Mouse (Mus musculus): Measurements from ENCODE around the gene Pla2g15.

Pla2g15 gene

DNA sequence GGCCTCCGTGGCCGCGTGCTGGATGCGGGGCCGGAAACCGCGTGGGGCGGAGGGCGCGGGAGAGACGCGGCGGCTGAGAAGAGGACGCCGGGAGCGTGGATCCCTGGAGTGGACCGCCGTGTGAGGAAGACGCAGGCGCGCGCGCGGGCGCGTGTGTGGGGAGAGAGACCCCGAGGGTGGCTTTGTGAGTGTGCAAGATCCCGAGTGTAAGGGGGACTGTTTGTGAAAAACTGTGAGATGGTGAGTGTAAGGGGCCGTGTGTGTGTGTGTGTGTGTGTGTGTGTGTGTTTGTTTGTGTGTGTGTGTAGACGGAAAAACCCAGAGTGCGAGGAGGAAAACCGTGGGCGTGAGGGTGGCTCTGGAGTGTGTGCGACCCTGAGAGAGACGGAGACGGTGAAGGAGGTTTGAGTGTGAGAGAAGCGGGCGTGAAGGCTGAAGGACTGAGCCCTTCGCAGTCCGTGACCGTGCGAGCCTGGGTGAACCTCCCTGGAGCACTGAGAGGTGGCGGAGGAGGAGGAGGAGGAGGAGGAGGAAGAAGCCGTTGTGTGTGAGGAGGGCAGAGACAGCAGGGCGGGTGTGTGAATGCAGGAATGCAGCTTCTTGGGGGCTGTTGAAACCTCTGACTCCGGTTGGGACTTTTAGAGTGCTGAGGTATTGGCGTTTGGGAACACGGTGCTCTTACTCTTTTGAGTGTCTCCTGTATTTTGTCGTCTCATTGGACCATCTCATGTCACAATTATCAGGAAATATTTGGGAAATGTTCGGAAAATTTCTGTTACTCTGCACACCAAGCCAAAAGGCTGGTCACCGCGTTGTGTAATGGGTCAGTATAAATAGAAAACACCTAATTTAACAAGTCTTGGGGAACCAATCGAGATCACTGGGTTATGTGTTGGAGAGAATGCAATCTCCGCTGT lies 19.1 kb downstream of the Pla2g15 start:
- peak; percentile 50 to 82 for DNase-seq (ENCODE audit: low spot score in 2 of 2)

DNA sequence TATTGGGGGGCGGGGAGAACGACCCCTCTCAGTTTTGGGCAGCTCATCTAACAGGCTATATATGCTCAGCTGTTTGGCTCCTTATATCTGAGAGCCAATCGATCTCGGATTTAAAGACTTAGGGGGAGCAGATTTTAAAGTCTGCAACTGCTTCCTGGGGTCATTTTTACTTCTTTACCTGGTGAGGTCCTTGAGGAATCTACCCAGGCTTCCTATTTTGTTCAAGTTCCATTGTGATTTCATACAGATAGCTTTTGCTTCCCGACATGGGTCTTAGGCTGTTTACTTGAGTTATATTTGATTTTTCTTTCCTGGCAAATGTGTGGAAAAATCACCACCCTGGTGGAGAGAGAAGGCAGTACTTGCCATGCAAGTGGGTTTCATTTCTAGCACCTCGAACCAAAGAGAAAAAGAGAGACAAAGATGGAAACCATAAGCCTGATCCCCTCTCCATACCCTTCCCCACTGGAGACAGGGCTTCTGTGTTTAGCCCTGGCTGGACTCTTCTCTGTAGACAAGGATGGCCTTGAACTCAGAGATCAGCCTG lies 19.8 kb downstream of the Pla2g15 start:
- no peak for DNase-seq (ENCODE audit: low spot score in 2 of 2)

DNA sequence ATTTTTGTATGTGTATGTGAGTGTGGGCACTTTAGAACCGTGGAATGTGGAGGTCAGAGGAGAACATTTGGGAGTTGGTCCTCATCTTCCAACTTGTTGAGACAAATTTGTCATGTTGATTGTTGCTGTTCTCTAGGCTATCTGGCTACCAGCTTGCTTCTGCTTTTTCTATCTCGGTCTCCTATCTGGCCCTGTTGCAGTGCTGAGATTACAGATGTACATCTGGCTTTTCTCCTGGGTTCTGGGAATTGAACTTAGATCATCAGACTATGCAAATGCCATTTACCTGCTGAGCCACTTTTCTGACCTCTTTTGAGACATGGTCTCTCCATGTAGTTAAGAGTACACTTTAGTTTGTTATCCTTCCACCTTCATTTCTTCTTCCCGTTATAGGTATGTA lies 23.4 kb downstream of the Pla2g15 start:
- DNase-seq (ENCODE audit: low spot score in 2 of 2) = no peak

DNA sequence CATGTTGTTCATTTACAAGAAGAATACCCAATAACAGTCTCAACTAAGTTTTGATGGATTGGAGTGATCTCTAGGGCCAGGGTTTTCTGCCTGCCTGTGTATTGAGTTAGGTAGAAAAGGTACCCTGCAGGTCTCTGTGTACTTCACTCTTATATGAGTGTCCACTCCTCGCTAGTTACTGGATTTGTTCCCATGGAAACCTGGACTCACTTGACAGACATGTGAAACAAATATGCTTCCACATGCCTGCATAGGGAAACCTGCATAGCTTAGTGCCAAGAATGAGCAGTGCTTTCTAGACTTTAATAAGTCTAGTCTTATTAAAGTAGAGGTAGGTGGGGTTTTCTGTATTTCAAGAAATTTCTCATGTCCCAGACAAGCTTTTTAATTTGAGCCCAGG lies 26.7 kb downstream of the Pla2g15 start:
- DNase-seq (ENCODE audit: low spot score in 2 of 2) = no peak

DNA sequence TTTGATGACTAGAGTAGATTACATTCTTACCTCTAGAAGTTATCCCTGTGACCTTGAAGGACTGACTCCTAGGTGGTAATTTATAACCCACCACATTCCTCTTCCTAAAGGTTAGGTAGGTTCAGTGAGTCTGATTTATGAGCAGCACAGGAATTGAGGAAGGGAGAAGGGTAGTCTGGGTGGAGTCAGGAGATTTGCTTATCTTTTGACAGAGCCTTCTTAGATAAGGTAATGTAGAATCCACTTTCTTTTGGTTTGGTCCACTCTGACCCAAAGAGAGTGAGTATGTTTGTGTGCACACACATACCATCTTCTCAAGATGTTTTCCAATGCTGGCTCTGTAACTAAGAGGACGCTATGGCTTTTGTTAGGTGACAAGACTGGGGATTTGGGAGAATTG lies 27.4 kb downstream of the Pla2g15 start:
- no peak for DNase-seq (ENCODE audit: low spot score in 2 of 2)

DNA sequence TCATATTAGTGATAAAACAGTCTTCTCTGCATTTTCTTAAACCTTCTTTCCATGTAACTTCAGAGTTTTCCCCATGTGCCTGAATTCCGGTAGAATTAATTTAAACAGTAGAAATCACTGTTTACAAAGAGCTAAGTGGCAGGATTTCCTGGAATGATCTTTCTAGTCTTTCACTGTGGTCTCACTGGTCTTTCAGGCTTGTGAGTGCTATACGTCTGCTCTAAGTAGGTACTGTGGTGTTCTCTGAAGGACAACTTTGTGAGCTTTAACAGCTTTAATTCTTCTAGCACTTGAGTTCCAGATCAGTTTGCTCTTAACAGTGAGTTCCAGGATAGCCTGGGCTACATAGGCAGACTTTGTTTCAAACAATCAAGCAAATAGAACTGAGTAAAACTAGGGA lies 28.2 kb downstream of the Pla2g15 start:
- DNase-seq (ENCODE audit: low spot score in 2 of 2) = no peak

DNA sequence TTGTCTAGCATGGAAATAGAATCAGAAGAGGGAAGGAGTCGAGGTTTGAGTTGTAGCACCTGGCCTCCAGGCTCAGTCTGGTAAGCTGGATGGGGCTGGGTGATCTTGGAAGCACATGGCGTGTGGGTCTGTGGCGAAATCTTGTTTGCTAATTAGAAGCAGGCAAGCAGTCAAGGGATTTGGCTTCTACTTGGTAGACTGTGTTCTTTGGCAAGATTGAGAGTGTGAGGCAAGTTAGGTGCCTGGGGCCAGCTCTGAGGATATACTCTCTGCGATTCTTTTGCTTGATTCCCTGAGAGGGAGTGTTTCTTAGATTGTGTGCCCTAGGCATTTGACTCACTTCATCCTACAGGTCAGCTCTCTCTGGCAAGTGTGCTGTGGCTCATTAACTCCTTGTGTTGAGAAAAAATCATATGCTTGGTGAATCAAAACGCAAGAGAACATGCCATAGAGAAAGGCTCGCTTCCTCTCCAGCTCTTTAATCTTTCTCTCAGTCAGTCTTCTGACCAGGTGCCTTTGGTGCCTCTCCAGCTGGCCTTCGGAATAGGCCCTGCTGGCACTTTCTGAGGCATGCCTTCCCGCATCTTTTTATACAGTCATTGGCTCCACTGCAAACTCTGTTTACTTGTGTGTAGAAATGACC lies 35.5 kb downstream of the Pla2g15 start:
- no peak for DNase-seq (ENCODE audit: low spot score in 2 of 2)

DNA sequence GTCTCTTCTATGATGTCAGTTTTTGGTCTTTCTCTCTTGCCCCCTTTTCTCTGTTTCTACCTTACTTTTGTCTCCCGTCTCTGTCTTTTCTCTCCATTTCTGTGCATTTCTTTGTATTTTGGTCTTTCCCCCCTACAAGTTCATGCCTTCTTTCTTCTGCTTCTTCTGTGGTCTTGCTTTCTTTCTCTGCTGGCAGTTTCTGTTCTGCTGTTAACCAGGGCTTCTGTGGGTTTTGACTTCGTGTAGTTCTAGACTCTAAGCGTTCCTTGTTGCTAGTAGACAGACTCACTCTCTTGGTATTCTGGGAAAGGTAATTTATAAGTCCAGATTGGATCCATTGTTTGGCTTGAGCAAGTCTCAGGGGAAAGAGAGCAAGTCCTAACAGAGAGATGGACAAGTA lies 36.2 kb downstream of the Pla2g15 start:
- no peak for DNase-seq (ENCODE audit: low spot score in 2 of 2)

DNA sequence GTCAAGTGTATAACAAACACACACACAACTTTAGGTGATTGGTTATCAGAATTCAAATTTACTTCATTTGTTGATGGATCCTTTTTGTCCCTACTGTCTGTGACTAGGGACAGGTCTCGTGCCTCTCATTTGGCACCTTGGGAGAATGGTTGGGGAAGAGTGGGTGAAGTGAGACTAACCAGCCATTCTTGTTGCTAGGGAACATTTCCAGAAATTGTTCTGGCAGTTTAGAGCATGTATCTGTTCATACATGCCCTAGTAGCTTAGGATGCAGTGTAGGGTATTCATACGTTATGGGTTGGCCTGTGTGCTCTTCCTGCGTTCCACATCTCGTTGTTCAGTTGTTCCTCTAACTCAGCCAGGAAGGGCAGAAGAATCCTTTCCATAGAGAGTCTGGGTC lies 39.0 kb downstream of the Pla2g15 start:
- no peak for DNase-seq (ENCODE audit: low spot score in 2 of 2)

DNA sequence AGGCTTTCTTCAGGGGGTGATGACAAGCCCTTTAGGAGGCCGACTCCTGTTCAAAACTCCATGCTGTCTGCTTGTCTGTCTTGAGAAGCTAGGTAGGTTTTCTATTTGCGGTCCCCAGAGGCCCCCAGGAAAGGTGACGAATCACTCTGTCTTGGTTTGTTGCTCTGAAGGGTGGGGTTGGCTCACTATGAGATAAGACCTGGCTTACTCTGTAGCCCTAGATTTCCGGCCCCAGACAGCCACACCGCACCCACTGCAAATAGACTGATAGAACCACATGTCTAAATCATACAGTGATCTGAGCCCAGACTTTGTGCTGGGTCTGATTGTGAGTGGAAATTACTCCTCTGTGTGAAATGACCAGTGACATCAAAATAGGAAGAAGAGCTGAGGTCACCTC lies 41.4 kb downstream of the Pla2g15 start:
- DNase-seq (ENCODE audit: low spot score in 2 of 2) = no peak

DNA sequence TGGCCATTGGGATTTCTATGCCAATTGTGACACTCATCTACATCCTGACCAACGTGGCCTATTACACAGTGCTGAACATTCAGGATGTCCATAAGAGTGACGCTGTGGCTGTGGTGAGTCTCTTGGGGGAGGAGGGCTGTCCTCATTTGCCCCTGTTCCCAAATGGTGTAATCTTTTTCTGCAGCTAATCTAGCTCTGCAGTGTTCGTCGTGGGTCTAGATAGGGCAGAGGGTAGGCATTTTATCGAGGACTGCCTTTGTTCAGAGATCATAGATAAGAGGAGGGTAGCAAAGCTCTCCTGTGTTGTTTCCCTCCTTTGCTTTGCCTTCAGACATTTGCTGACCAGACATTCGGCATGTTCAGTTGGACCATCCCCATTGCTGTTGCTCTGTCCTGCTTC lies 43.0 kb downstream of the Pla2g15 start:
- DNase-seq (ENCODE audit: low spot score in 2 of 2) = no peak

DNA sequence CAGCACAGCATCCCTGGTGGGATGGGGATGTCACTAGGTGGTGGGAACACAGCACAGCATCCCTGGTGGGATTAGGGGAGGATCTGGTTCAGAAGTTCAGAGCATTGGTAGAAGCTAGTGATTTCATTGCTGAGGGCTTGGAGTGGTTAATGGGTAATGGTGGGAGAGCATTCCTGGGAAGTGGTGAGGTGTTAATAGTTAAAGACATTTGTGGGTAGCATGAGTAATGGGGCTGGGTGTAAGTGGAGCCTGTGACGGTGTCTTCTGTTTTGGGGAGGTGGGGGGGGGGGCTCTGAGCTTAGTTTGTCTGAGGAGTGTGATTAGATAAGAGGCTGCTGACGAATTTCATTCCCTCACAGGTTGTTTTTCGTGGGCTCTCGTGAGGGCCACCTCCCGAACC lies 43.9 kb downstream of the Pla2g15 start:
- no peak for DNase-seq (ENCODE audit: low spot score in 2 of 2)

DNA sequence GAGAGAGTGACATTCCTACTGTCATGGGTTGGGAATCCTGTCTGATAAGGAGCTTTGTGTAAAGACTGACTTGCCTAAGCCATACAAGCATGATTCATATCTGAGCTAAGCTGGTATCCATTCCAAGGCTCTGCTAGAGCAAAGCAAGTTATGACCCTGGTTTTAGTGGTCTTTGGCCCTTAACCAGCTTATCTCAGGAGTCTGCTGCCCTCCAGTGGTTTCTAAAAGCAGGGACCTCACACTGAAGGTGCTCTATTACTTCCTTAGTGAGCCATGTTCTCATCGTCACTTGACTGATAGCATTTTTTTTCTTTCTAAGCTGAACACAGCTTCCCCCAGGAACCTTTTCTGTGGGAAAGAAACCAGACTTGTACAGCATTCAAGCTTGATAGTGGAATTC lies 48.5 kb downstream of the Pla2g15 start:
- DNase-seq (ENCODE audit: low spot score in 2 of 2) = peak; percentile 23 to 41

DNA sequence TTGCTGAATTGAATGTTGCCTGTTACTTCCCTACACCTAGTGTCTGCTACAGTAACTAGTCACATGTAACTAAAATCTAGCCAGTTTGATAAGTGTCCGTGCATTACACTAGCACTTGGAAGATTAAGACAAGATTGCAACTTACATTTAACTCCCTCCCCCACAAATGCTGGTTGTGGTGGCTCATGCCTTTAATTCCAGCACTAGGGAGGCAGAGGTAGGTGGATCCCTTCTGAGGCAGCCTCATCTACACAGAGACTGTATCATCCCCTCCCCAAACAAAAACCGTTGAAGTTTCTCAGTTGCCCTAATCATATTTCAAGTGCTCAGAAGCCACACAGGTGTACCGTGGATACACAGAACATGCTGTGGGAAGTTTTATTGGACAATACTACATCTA lies 49.4 kb downstream of the Pla2g15 start:
- DNase-seq (ENCODE audit: low spot score in 2 of 2) = peak; percentile 26 to 31

DNA sequence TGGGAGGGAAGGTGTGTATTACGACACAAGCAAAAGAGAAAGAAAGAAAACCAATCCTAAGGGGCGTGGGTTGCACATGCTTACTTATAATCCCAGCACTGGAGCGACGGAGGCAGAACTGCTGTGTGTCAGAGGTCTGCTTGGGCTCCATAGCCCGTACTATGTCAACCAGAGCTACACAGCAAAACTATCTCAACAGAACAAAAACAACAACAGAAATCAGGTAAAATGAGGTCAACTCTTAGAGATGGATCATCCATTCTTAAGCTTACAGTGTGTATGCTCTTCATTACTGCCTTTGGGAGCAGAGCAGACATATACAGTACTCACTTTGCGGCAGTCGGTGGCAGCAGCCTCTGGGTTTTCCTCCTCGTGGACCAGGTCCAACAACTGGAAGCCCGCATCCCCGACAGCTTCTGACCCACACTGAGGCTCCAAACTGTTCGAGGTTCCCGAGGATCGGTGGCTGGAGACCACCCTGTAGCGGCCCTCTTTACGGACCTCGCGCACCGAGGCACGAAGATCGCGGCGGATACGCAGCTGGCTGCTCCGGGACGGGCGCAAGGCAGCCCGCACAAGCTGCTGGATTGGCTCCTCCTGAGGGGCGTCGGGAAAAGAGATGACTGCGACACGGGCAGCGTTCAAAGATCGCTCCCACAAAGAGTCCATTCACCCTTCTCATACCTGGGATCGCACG lies 60.0 kb downstream of the Pla2g15 start:
- DNase-seq (ENCODE audit: low spot score in 2 of 2) = peak in 1 of 2 experiments; percentile 51

DNA sequence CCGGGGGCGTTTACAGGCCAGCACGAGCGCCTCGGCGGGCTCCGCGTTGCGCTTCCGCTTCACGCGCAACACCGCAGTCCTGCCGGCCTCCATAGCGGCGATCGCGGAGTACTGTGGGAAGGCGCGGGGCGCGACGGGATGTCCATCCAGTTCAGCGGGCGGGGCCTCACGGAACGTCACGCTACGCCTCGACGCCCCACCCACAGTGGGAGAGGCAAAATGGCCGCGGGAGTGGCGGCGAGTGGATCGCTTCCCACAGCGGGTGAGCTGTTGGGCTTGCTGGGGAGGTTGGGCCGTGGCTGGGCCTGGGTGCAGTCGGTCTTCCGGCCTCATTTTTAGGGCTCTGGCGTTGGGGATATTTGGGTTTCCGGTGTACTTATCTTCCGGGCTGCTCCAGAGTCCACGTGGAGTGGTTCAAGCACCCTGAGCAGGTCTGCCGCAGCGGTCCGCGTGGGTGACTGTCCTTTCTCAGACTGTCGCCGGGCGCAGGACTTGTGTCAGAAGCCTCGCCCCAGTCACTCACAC lies 60.7 kb downstream of the Pla2g15 start, which contains the start of the genes Slc7a6os and Prmt7:
Slc7a6os (minus strand) TSS at position 115 of the 525 bp plus-strand sequence.
Prmt7 (plus strand) TSS at position 116 of the 525 bp plus-strand sequence.
- DNase-seq (ENCODE audit: low spot score in 2 of 2) = peak; percentile 97 to 98

DNA sequence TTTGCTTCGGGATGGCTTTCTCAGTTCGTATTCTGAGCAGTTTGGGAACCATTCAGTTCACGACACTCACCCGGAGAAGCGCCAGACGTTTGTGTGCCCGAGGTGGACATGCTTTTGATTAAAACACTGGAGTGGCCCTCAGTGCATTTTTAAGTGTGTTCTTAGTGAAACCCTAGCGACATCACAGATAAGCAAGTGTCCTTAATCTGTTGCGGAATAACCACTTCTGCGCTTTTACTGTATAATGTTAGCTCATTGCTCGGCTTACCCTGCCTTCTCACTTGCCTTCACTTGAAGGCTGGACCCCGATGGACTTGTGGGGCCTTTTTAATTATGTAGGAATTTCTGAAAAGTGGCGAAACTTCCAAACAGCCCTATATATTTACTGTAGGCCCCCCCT lies 61.2 kb downstream of the Pla2g15 start:
- no peak for DNase-seq (ENCODE audit: low spot score in 2 of 2)

DNA sequence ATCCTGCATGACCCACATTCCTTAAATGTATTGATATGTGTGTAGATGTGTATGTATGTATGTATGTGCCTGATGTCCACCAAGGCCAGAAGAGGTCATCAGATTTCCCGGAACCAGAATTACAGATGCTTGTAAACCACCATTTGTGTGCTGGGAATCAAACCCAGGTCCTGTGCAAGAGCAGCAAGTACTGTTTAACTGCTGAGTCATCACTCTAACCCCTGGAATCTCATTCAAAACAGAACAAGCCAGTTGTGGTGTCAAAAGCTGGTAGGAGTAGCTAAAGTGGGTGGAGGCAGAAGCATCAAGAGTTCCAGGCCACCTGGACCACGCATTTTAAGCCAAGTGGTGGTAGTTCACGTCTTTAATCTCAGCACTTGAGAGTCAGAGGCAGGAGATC lies 63.8 kb downstream of the Pla2g15 start:
- no peak for DNase-seq (ENCODE audit: low spot score in 2 of 2)
